Mouse (Mus musculus): ENCODE data around the gene Bco1.
A peak's percentile ranks its signal among the peaks of the same experiment; 100 is the strongest.

GRCm38 (mm10) chr8:117109018-117109711 lies 13.5 kb downstream of the Bco1 start:
- TF ChIP-seq CTCF (IDR thresholded peaks at IDR 0.05; ENCODE audit: extremely low read depth, insufficient read depth, insufficient read length, insufficient replicate concordance): peak; percentile 17; the same call in 1 of the 2 replicates
- TF ChIP-seq POLR2A (IDR thresholded peaks at IDR 0.05; ENCODE audit: low read depth, low read length): no peak

All from spleen, adult 2 months (tissue).